Mouse (Mus musculus) midbrain, embryonic 16.5 days (tissue): ENCODE measurements around the gene Usp3. TPM values are rescaled to one million over a fixed set of nuclear protein-coding genes. Genes with fewer than 3 reads are reported as not detected.

Experiments used
- ATAC-seq: fragments of 200-750 bp; cut with Nextera tagmentation; 2 replicates; pipeline ENCODE4 v1.8.0; 2017; ENCODE audit warnings: moderate TSS enrichment
- H3K27ac ChIP-seq: fragments of 300-500 bp; sonication (generic); 2 replicates; pipeline ENCODE4 v1.5.1; 2014; ENCODE audit warnings: mild to moderate bottlenecking, low read length, mixed read lengths
- H3K27me3 ChIP-seq: fragments of 300-500 bp; sonication (generic); 2 replicates; pipeline ENCODE4 v1.6.1; 2014; ENCODE audit warnings: low read depth, low read length, mixed read lengths; ENCODE audit not compliant: control insufficient read depth, insufficient read depth
- H3K36me3 ChIP-seq: fragments of 300-500 bp; sonication (generic); 2 replicates; pipeline ENCODE4 v1.6.1; 2014; ENCODE audit warnings: mild to moderate bottlenecking, low read length, moderate library complexity, mixed read lengths; ENCODE audit not compliant: control insufficient read depth, insufficient read depth
- H3K4me1 ChIP-seq: fragments of 300-500 bp; sonication (generic); 2 replicates; pipeline ENCODE4 v1.6.1; 2014; ENCODE audit warnings: mild to moderate bottlenecking, low read length, mixed read lengths; ENCODE audit not compliant: control insufficient read depth, insufficient read depth
- H3K4me2 ChIP-seq: fragments of 300-500 bp; sonication (generic); 2 replicates; pipeline ENCODE4 v1.6.1; 2014; ENCODE audit warnings: mild to moderate bottlenecking, low read length, mixed read lengths
- H3K4me3 ChIP-seq: fragments of 300-500 bp; sonication (generic); 2 replicates; pipeline ENCODE4 v1.5.1; 2014; ENCODE audit warnings: low read depth, mild to moderate bottlenecking, low read length, moderate library complexity, mixed read lengths
- H3K9ac ChIP-seq: fragments of 300-500 bp; sonication (generic); 2 replicates; pipeline ENCODE4 v1.6.1; 2014; ENCODE audit warnings: low read depth, low read length, mixed read lengths
- H3K9me3 ChIP-seq: fragments of 300-500 bp; sonication (generic); replicated peaks from 2 replicates; pipeline ENCODE4 v1.6.1; 2014; ENCODE audit warnings: mild to moderate bottlenecking, low read length, mixed read lengths; ENCODE audit not compliant: control insufficient read depth, poor library complexity, severe bottlenecking
- WGBS: fragments of 180-500 bp; shearing (Covaris S2); extraction: QIAGEN DNeasy Blood & Tissue Kit; methylation state at CpG from one replicate; pipeline ENCODE4 v1.1.7; 2014; 5-methylcytosine and 5-hydroxymethylcytosine counted together
- polyA plus RNA-seq: library from polyadenylated mRNA; unstranded; fragments of >200 nt; fragmentation: Nextera tagmentation; extraction: Ambion mirVana; gene quantifications from 2 replicates; pipeline ENCODE4 v1.2.1, GENCODE M21; 2015

The Usp3 gene
- 43.5 and 62.6 TPM in 2 replicates for polyA plus RNA-seq

DNA sequence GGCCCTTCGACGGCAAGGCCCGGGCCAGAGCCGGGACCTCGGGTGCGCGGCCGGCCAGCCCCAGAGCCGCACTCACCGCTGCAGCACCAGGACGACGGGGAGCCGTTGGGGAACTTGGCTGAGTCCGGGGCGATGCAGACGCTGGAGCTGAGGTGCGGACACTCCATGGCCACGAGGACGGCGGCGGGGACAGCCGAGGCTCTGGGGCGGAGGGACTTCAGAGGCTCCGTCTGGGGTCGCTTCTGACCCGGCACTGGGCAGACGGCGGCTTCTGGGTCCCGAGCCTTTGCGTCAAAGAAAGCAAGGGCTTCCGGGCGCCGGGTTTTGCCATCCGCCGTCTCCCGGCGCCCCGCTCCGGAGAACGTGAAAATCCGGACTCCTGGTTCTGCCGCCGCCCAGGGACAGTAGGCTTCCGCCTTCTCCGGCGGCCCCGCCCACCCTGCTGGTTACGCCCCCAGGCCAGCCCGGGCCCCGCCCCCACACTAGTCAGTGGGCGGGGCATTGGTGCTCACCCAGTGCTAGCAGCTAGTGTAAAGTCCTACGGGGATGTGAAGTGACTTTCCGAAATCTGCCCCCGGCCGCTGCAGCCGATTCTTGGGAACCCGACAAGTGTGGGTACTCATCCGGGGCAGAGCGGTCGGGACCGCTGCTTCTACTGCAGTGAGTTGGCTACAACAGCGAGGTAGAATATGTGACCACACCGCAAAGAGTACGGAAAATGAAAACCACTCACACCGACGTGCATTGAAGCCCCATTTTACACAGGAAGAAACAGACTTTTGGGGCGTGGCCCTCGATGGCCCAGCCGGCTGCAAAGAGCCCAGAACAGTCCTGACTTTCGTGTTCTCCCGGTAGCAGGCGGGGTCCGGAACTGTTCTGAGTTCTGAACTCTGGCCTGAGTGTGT lies at the start of gene Usp3:
TSS of gene Usp3 (minus strand) at position 435 of the 905 bp plus-strand sequence.
- Histone ChIP-seq H3K4me1 (peaks cover 23% of the 10 kb centered on the region), H3K4me3 (peak within 1 kb of the TSS; percentile 93), H3K27me3 (peaks cover 4% of the 10 kb centered on the region; the same call in 1 of the 2 replicates), H3K27ac (peak within 1 kb of the TSS; percentile 88), H3K9me3 (no peaks in the 10 kb centered on the region), H3K9ac (peak within 1 kb of the TSS; percentile 94), H3K36me3 (no peaks in the 10 kb centered on the region), H3K4me2 (peak within 1 kb of the TSS; percentile 76)
- WGBS, result under 1% methylated on average over 70 of the region's 73 CpGs
- peak; percentile 89 for ATAC-seq

- 68% methylated on average over 7 of the region's 7 CpGs for WGBS
- H3K4me1 ChIP-seq, result no peaks in the 10 kb centered on the region
- no peak for ATAC-seq
- no peak overlapping the region for H3K27ac ChIP-seq
- no peaks in the 10 kb centered on the region for H3K9me3 ChIP-seq
- no peaks in the 10 kb centered on the region for H3K27me3 ChIP-seq
- H3K4me2 ChIP-seq, result no peak overlapping the region
- no peak overlapping the region for H3K4me3 ChIP-seq
- no peaks in the 10 kb centered on the region for H3K36me3 ChIP-seq
- H3K9ac ChIP-seq, result no peak overlapping the region
Measured at GRCm38 (mm10) chr9:66640491-66640890, 47.5 kb upstream of the Usp3 start.

DNA sequence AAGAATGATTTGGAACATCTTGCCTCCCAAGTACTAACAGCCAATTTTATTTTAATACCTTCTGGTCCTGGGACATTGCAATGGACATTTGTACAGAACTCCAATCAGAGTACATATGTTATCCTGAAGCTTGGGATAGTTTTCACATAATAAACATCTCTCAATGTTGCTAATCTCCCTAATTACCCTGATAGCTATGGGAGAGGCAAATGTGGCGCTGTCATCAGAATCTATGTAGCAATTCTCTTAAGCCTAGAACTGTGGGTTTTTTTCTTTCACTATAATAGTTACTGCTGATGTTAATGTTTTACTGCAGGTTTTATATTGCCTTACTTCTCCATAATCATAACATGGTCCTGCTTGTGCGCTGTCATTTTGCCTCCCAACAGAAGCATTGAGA lies 46.7 kb upstream of the Usp3 start:
- 96% methylated on average over 2 of the region's 2 CpGs for WGBS
- no peak overlapping the region for H3K27ac ChIP-seq
- no peak overlapping the region for H3K4me3 ChIP-seq
- no peaks in the 10 kb centered on the region for H3K27me3 ChIP-seq
- no peak overlapping the region for H3K9ac ChIP-seq
- no peak overlapping the region for H3K4me2 ChIP-seq
- no peaks in the 10 kb centered on the region for H3K36me3 ChIP-seq
- H3K4me1 ChIP-seq, result no peaks in the 10 kb centered on the region
- ATAC-seq, result no peak
- no peaks in the 10 kb centered on the region for H3K9me3 ChIP-seq

- no peaks in the 10 kb centered on the region for H3K4me1 ChIP-seq
- no peak for ATAC-seq
- H3K9me3 ChIP-seq, result no peaks in the 10 kb centered on the region
- H3K9ac ChIP-seq, result no peak overlapping the region
- no peaks in the 10 kb centered on the region for H3K36me3 ChIP-seq
- WGBS, result 91% methylated on average over 1 of the region's 1 CpGs
- H3K27ac ChIP-seq, result no peak overlapping the region
- no peak overlapping the region for H3K4me2 ChIP-seq
- H3K4me3 ChIP-seq, result no peak overlapping the region
- H3K27me3 ChIP-seq, result no peaks in the 10 kb centered on the region
Measured at GRCm38 (mm10) chr9:66632441-66632840, 39.5 kb upstream of the Usp3 start.

DNA sequence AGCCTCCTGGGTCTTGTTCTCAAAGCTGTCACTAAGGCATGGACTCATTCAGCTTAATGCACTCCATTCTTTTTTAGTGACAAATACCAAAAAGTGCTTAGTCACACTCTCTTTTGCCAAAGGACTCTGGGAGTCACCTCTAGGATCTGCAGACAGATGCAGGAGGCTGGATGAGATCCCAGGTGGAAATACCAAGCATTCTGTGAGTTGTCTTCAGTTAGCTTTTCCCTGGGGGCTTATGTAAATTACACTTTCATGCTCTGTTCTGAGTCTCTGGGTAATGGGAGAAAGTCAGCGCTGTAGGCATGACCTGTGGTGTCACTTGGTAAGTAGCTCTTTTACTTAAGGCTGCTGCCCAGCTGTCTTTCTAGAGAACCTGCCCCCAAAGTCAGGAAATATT lies 38.0 kb upstream of the Usp3 start:
- Histone ChIP-seq H3K27me3 (no peaks in the 10 kb centered on the region), H3K27ac (no peak overlapping the region), H3K9ac (no peak overlapping the region), H3K4me2 (no peak overlapping the region), H3K36me3 (no peaks in the 10 kb centered on the region), H3K4me1 (no peaks in the 10 kb centered on the region), H3K9me3 (no peaks in the 10 kb centered on the region), H3K4me3 (no peak overlapping the region)
- ATAC-seq, result no peak
- 10% methylated on average over 1 of the region's 1 CpGs for WGBS

GRCm38 (mm10) chr9:66626661-66627060 lies 33.7 kb upstream of the Usp3 start:
- no peak overlapping the region for H3K27ac ChIP-seq
- no peak overlapping the region for H3K4me2 ChIP-seq
- no peaks in the 10 kb centered on the region for H3K4me1 ChIP-seq
- no peak overlapping the region for H3K9ac ChIP-seq
- no peaks in the 10 kb centered on the region for H3K36me3 ChIP-seq
- WGBS, result 76% methylated on average over 5 of the region's 5 CpGs
- no peak overlapping the region for H3K4me3 ChIP-seq
- H3K9me3 ChIP-seq, result no peaks in the 10 kb centered on the region
- H3K27me3 ChIP-seq, result no peaks in the 10 kb centered on the region
- no peak for ATAC-seq

DNA sequence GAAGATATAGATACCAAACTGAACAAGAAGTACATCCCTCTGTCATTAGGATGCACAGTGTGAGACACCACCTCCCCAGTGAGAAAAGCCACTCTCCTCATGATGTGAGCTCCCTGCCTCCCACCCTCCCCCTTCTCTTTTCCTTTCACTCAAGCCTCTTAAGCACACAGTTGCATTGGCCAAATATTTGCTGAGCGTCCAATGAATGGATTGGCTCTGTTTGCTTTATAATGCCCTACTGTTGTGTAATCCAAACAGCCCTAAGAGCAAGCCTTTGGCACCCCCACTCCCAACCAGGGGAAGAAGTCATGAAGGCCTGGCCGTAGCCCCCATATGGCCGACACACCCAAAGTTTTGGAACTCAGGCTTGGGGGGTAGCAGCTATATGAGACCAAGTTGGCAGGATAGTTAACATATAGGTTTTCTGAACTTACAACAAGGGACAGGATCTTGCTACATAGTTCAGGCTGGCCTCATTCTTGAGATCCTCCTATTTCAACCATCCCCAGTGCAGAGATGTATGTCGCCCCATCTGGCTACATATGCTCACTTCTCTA lies 33.1 kb upstream of the Usp3 start:
- H3K9me3 ChIP-seq, result no peaks in the 10 kb centered on the region
- no peak overlapping the region for H3K4me2 ChIP-seq
- ATAC-seq, result no peak
- H3K4me1 ChIP-seq, result peaks cover under 1% of the 10 kb centered on the region; the same call in 1 of the 2 replicates
- H3K9ac ChIP-seq, result no peak overlapping the region
- 77% methylated on average over 4 of the region's 4 CpGs for WGBS
- H3K4me3 ChIP-seq, result no peak overlapping the region
- no peak overlapping the region for H3K27ac ChIP-seq
- H3K36me3 ChIP-seq, result no peaks in the 10 kb centered on the region
- no peaks in the 10 kb centered on the region for H3K27me3 ChIP-seq

DNA sequence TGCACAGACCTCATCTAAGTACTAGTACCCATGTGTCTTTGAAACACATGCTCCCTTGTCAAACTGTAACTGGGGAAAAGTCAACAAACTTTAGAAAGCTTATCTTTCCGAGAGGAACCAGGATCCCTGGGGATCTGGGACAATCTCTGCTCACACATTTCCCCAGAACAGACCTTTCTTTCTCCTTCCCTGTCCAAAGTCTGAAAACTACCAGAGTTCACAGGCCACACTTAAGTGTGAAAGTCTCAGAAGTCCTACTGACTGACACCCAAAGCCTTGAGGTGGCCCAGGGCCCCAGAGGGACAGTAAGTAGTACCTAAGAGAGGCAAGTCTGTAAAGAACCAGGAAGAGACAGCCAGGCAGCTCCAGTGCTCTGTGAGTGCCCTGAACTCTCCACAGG lies 31.9 kb upstream of the Usp3 start:
- no peaks in the 10 kb centered on the region for H3K36me3 ChIP-seq
- WGBS, result 80% methylated on average over 1 of the region's 1 CpGs
- H3K9me3 ChIP-seq, result no peaks in the 10 kb centered on the region
- peaks cover 6% of the 10 kb centered on the region for H3K4me1 ChIP-seq
- H3K27me3 ChIP-seq, result no peaks in the 10 kb centered on the region
- no peak overlapping the region for H3K9ac ChIP-seq
- no peak for ATAC-seq
- H3K27ac ChIP-seq, result no peak overlapping the region
- no peak overlapping the region for H3K4me3 ChIP-seq
- H3K4me2 ChIP-seq, result no peak overlapping the region

- no peak overlapping the region for H3K9ac ChIP-seq
- no CpG with 5 or more reads among the region's 1 CpGs for WGBS
Measured at GRCm38 (mm10) chr9:66623627-66624026, 30.7 kb upstream of the Usp3 start.

More at GRCm38 (mm10) chr9:66623627-66624026, 30.7 kb upstream of the Usp3 start:
- no peak overlapping the region for H3K4me2 ChIP-seq
- no peaks in the 10 kb centered on the region for H3K27me3 ChIP-seq
- H3K4me3 ChIP-seq, result no peak overlapping the region
- no peak overlapping the region for H3K27ac ChIP-seq
- no peak for ATAC-seq
- H3K9me3 ChIP-seq, result no peaks in the 10 kb centered on the region
- H3K4me1 ChIP-seq, result peaks cover 6% of the 10 kb centered on the region
- H3K36me3 ChIP-seq, result no peaks in the 10 kb centered on the region
